Mouse (Mus musculus) brain, embryonic 14.5 days (tissue): ENCODE data around the gene Pdpn.

Experiments
- CTCF ChIP-seq: fragments of 200-500 bp; IDR thresholded peaks from 2 replicates; pipeline ENCODE4 v1.5.1; 2012; ENCODE audit warnings: inconsistent platforms, mild to moderate bottlenecking, moderate library complexity, borderline replicate concordance; ENCODE audit not compliant: insufficient read depth, insufficient read length; ENCODE audit errors: extremely low read depth
- POLR2A ChIP-seq: fragments of 200-500 bp; IDR thresholded peaks from 2 replicates; pipeline ENCODE4 v1.6.1; 2012; ENCODE audit warnings: mild to moderate bottlenecking, inconsistent platforms, borderline replicate concordance; ENCODE audit not compliant: poor library complexity, insufficient read depth, insufficient read length, severe bottlenecking; ENCODE audit errors: extremely low read depth

DNA sequence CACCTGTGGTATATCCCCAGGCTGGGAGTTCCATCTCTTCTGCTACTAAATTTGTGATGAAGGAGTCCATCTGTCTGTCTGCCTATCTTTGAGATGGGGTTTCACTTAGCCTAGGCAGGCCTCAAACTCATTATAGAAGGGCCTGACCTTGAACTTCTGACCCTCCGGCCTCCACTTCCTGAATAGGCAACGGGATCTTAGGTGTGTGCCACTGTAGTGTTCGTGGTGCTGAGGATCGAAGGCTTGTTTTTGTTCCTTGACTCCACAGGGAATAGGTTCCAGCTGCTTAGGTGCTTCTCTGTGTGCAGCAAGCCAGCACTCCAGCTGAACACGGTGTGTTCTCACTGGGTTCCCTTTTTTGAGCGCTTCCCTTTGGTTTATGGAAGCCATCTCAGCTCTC is 13.9 kb upstream of the Pdpn start:
- TF ChIP-seq CTCF (no peak), POLR2A (no peak)
